Mouse (Mus musculus) midbrain, postnatal 0 days (tissue): ENCODE data around the gene Sema5a. TPM values are rescaled to one million over a fixed set of nuclear protein-coding genes. Genes with fewer than 3 reads are reported as not detected.

Experiments used
- ATAC-seq: fragments of 200-750 bp; cut with Nextera tagmentation; 2 replicates; pipeline ENCODE4 v1.8.0; 2017; ENCODE audit warnings: moderate number of reproducible peaks, mild to moderate bottlenecking, moderate TSS enrichment, moderate library complexity; ENCODE audit not compliant: low FRiP score
- DNase-seq: peaks from one replicate; pipeline ENCODE4 v3.0.0-alpha.2; 2015; ENCODE audit warnings: low spot score
- H3K27ac ChIP-seq: fragments of 300-500 bp; sonication (generic); 2 replicates; pipeline ENCODE4 v1.5.1; 2014; ENCODE audit warnings: low read depth, mild to moderate bottlenecking, low read length, mixed read lengths
- H3K27me3 ChIP-seq: fragments of 300-500 bp; sonication (generic); 2 replicates; pipeline ENCODE4 v1.6.1; 2014; ENCODE audit warnings: low read length, control low read depth, mixed read lengths; ENCODE audit not compliant: insufficient read depth
- H3K36me3 ChIP-seq: fragments of 300-500 bp; sonication (generic); 2 replicates; pipeline ENCODE4 v1.6.1; 2014; ENCODE audit warnings: low read length, control low read depth, mixed read lengths; ENCODE audit not compliant: insufficient read depth
- H3K4me1 ChIP-seq: fragments of 300-500 bp; sonication (generic); 2 replicates; pipeline ENCODE4 v1.6.1; 2014; ENCODE audit warnings: mild to moderate bottlenecking, control low read depth, antibody characterized with exemption, low read length, mixed read lengths; ENCODE audit not compliant: insufficient read depth
- H3K4me2 ChIP-seq: fragments of 300-500 bp; sonication (generic); 2 replicates; pipeline ENCODE4 v1.6.1; 2014; ENCODE audit warnings: low read depth, mild to moderate bottlenecking, low read length, mixed read lengths; ENCODE audit not compliant: poor library complexity, severe bottlenecking
- H3K4me3 ChIP-seq: fragments of 300-500 bp; sonication (generic); 2 replicates; pipeline ENCODE4 v1.5.1; 2014; ENCODE audit warnings: low read depth, mild to moderate bottlenecking, low read length, moderate library complexity
- H3K9ac ChIP-seq: fragments of 300-500 bp; sonication (generic); replicated peaks from 2 replicates; pipeline ENCODE4 v1.6.1; 2014; ENCODE audit warnings: mild to moderate bottlenecking, low read length, moderate library complexity, mixed read lengths; ENCODE audit not compliant: poor library complexity, severe bottlenecking
- H3K9me3 ChIP-seq: fragments of 300-500 bp; sonication (generic); 2 replicates; pipeline ENCODE4 v1.6.1; 2016; ENCODE audit warnings: low read length, control low read depth
- CTCF ChIP-seq: IDR thresholded peaks from 2 replicates; pipeline ENCODE4 v1.5.1; 2016; ENCODE audit warnings: antibody characterized with exemption, mild to moderate bottlenecking
- WGBS: fragments of 180-500 bp; shearing (Covaris S2); extraction: QIAGEN DNeasy Blood & Tissue Kit; methylation state at CpG from one replicate; pipeline ENCODE4 v1.1.7; 2014; 5-methylcytosine and 5-hydroxymethylcytosine counted together
- polyA plus RNA-seq: library from polyadenylated mRNA; unstranded; fragments of >200 nt; fragmentation: Nextera tagmentation; extraction: Ambion mirVana; gene quantifications from 2 replicates; pipeline ENCODE4 v1.2.1, GENCODE M21; 2015
- total RNA-seq: library from RNA; depleted of rRNA; stranded (reverse); fragments of >200 nt; gene quantifications from 2 replicates; pipeline ENCODE4 v1.2.3, GENCODE M21; 2014

Gene Sema5a
- total and polyA plus RNA-seq, 2 experiments from 2014 or later = 5.8 to 26.5 TPM

DNA sequence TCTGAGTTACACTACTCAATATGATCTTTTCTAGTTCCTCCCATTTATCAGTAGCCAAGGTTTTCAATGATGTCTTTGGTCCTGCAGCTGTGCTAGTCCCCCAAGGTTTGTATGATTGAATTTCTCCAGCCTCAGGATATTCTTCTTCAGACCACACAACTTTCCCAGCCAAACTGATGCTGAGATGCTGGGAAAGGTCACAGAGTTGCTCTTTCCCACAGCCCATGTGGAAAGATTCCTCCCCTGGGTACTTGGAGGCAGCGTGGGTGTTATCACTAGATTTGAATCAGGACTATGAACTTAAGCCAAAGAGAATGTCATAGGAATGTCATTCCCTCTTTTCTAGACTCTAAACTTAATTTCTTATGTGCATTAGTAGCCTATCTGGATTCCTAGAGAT lies 431.8 kb downstream of the Sema5a start:
- DNase-seq (no peak), ATAC-seq (no peak)
- H3K4me3 ChIP-seq = no peak overlapping the region
- H3K4me2 ChIP-seq = no peak overlapping the region
- TF ChIP-seq CTCF = no peak
- no peaks in the 10 kb centered on the region for H3K27me3 ChIP-seq
- H3K9me3 ChIP-seq = no peaks in the 10 kb centered on the region
- H3K4me1 ChIP-seq = no peaks in the 10 kb centered on the region
- WGBS = 88% methylated on average over 1 of the region's 1 CpGs
- H3K9ac ChIP-seq = no peak overlapping the region
- H3K36me3 ChIP-seq = no peaks in the 10 kb centered on the region
- H3K27ac ChIP-seq = no peak overlapping the region

DNA sequence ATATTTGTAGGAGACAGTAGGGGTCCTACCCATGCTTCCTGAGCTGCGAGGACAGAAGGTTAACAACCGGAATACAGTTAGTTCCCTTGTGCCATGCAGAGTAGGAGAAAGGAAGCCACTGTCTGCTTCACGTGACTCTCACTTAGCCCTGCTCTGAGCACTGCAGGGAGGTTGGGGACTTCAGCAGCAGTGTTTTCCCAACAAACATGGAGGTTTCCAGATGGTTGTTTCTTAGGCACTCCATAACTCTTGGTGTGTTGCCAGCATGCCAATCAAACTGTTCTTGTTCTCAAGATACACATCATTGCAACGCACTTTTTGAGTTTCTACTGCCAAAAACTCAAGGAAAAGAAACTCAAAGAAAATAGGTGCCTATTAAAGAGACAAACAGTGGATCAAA lies 440.5 kb downstream of the Sema5a start:
- H3K4me2 ChIP-seq = no peak overlapping the region
- H3K27ac ChIP-seq = no peak overlapping the region
- H3K9ac ChIP-seq = no peak overlapping the region
- H3K4me3 ChIP-seq = no peak overlapping the region
- H3K36me3 ChIP-seq = no peaks in the 10 kb centered on the region
- TF ChIP-seq CTCF = no peak
- ATAC-seq (no peak), DNase-seq (no peak)
- H3K4me1 ChIP-seq = no peaks in the 10 kb centered on the region
- no peaks in the 10 kb centered on the region for H3K9me3 ChIP-seq
- H3K27me3 ChIP-seq = no peaks in the 10 kb centered on the region
- 76% methylated on average over 4 of the region's 4 CpGs for WGBS

DNA sequence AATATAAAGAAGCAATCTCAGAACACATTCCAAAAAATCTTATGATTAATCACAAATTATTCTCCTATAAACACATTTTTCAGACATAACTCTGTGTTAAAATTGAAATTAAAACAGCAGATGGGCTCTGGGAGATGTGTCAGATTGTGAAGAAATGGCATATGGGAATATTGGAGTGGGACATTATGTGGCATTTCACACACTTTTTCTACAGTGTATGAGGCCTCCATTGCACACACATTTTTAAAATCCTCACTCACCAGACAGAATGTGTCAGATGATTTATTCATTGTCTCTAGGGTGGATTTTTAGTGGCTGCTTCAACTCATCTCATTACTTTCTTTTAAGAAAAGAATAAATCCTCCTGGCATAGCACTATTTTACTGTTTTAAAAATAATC lies 446.4 kb downstream of the Sema5a start:
- no peaks in the 10 kb centered on the region for H3K4me1 ChIP-seq
- no peak for ATAC-seq
- no peaks in the 10 kb centered on the region for H3K27me3 ChIP-seq
- H3K4me3 ChIP-seq = no peak overlapping the region
- TF ChIP-seq CTCF = no peak
- no peak overlapping the region for H3K27ac ChIP-seq
- no peak overlapping the region for H3K9ac ChIP-seq
- DNase-seq = no peak
- H3K4me2 ChIP-seq = no peak overlapping the region
- no peaks in the 10 kb centered on the region for H3K36me3 ChIP-seq
- H3K9me3 ChIP-seq = no peaks in the 10 kb centered on the region

DNA sequence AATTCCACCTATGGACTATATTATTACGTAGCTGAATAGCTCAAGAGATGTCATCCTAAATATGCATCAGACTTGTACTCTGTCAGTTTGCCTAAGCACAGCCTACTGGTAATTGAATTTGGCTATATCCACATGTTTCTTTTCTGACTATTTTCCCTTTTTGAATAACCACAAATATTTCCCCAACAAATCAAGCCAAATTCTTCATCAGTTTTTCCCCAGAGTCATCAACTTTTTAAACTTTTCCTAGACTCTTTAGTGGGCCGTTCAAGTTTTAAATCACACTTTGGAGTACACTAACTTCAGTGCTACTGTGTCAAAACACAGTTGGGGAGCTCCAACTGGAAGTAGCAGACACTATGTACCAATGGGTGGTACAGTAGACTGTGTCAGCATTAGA lies 448.4 kb downstream of the Sema5a start:
- no peak for DNase-seq
- no peak for ATAC-seq
- WGBS = 89% methylated on average over 2 of the region's 2 CpGs

DNA sequence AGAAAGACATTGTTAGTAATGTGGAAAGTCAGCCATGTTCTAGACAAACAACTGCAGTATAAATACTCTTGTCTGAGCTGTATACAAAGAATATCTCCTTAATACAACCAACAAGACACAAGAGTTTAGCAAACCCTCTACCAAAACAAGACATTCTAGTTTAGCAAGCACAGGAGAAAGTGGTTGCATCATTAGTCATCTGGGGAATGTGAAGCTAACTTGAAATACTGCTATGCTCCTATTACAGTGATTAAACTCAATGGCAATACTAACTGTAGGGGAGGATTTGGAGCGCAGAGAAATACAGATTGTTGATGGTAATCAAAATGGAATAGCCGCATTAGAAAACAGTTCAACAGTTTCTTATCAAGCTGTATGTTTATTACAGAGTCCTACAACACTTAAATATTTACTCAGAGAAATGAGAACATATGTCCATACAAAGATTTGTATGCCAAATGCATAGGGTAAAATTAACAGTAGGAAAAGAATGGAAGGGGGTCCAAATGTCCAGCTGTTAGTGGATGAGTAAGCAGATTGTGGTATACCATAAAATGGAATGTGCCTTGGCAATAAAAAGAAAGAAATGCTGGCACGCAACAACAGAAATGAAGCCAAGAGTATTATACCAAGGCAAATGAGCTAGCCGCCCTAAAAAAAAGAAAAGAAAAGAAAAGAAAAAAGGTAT lies 472.8 kb downstream of the Sema5a start:
- no peak for ATAC-seq
- no peaks in the 10 kb centered on the region for H3K9me3 ChIP-seq
- DNase-seq = no peak
- WGBS = 96% methylated on average over 4 of the region's 4 CpGs
- no peak overlapping the region for H3K9ac ChIP-seq
- no peaks in the 10 kb centered on the region for H3K36me3 ChIP-seq
- no peak for TF ChIP-seq CTCF
- no peak overlapping the region for H3K4me2 ChIP-seq
- H3K4me3 ChIP-seq = no peak overlapping the region
- H3K27ac ChIP-seq = no peak overlapping the region
- H3K27me3 ChIP-seq = no peaks in the 10 kb centered on the region
- H3K4me1 ChIP-seq = no peaks in the 10 kb centered on the region

More for the DNA sequence above, 448.4 kb downstream of the Sema5a start:
- Histone ChIP-seq H3K4me2 (no peak overlapping the region), H3K9me3 (no peaks in the 10 kb centered on the region), H3K4me3 (no peak overlapping the region), H3K4me1 (no peaks in the 10 kb centered on the region), H3K27me3 (no peaks in the 10 kb centered on the region), H3K27ac (no peak overlapping the region), H3K36me3 (no peaks in the 10 kb centered on the region), H3K9ac (no peak overlapping the region)
- TF ChIP-seq CTCF = no peak

DNA sequence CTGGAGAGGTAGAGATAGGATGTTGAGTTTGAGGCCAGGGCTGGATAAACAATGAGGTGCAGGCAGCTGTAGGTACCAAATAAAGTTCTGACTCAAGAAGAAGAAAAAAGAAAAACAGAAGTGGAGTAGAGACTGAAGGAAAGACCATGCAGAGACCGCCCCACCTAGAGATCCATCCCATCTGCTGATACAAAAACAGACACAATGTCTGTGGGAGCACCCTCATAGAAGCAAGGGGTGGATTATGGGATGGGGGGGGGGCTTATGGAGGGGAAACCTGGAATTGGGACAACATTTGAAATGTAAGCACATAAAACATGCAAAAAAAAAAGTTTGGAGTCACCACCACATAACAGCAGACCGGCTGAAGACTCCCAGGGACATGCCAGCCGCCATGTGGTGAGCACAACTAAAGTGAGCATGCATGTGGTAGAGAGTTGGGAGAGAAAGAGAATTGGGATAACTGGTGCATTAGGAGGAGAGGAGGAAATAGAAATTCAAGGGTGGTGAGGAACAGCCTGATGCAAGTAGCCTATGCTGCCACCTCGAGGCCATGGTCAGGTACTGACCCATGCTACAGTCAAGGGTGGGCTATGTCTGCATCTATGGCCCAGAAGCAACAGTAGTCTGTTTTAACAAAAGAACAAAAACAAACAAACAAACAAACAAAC lies 473.8 kb downstream of the Sema5a start:
- WGBS = 44% methylated on average over 4 of the region's 4 CpGs
- Histone ChIP-seq H3K27ac (no peak overlapping the region), H3K4me3 (no peak overlapping the region), H3K9ac (no peak overlapping the region), H3K27me3 (no peaks in the 10 kb centered on the region), H3K4me2 (no peak overlapping the region), H3K4me1 (no peaks in the 10 kb centered on the region), H3K9me3 (no peaks in the 10 kb centered on the region), H3K36me3 (no peaks in the 10 kb centered on the region)
- DNase-seq (peak; percentile 85), ATAC-seq (peak; percentile 89)
- TF ChIP-seq CTCF = peak; percentile 95
